Mouse (Mus musculus): Measurements from ENCODE around the gene Mllt3.

DNA sequence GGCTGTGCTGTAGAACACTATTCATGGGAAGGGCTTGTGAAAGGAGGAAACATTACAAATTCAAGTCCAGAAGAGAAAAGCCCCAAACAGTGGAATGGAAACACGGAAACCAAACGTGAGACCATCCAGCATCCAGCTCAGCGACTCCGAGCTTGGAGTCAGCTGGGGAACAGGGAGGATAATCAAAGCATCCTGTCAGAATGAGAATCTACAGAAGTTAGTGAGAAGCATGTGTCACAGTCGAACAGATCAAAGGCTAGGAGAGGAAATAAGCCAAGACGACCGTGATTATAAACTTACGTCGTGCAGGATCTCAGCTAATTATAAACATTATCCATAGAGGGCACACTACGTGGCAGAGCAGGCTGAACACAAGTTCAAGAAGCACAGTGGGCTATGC, 105.8 kb downstream of the Mllt3 start:
- no peak for TF ChIP-seq POLR2A (IDR thresholded peaks at IDR 0.05; ENCODE audit: control insufficient read depth, extremely low read depth, insufficient read depth, low read length, poor library complexity)
- no peak for TF ChIP-seq CTCF (IDR thresholded peaks at IDR 0.05; ENCODE audit: borderline replicate concordance, control insufficient read depth, extremely low read depth, insufficient read depth, low read length, poor library complexity)
